Mouse (Mus musculus): Measurements from ENCODE around the gene Rpn2. TPM values are rescaled to one million over a fixed set of nuclear protein-coding genes. Genes with fewer than 3 reads are reported as not detected.

Gene Rpn2
- polyA plus RNA-seq, 1 experiment from 2014 or later: 273 TPM

DNA sequence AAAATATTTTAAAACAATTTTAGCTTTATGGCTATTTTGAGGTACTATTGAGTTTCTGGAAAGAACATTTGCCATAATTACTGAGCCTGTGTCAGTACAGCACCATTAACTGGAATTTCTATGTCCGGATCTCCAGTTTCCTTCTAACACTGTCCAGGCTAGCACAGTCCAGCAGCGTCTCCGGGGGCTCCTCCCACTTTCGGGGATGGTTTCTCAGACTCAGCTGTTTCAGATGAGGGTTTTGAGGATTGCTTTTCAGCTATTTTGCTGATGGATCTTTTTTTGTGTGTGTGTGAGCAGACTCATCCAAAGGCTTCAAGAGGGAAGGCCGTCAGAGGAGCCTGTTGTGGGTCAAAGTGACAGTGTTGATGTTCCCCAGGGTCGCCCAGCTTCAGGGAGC, 92.9 kb downstream of the Rpn2 start:
- no peak for DNase-seq (ENCODE audit: low spot score)
- Histone ChIP-seq H3K27me3 (ENCODE audit: insufficient read depth, poor library complexity, severe bottlenecking) (no peaks in the 10 kb centered on the region; the same call in 1 of the 2 replicates), H3K4me3 (no peak overlapping the region), H3K27ac (no peak overlapping the region), H3K9me3 (no peaks in the 10 kb centered on the region), H3K36me3 (peaks cover 37% of the 10 kb centered on the region), H3K4me1 (replicated peaks) (peaks cover 49% of the 10 kb centered on the region)
- 83% methylated on average over 6 of the region's 6 CpGs for WGBS

DNA sequence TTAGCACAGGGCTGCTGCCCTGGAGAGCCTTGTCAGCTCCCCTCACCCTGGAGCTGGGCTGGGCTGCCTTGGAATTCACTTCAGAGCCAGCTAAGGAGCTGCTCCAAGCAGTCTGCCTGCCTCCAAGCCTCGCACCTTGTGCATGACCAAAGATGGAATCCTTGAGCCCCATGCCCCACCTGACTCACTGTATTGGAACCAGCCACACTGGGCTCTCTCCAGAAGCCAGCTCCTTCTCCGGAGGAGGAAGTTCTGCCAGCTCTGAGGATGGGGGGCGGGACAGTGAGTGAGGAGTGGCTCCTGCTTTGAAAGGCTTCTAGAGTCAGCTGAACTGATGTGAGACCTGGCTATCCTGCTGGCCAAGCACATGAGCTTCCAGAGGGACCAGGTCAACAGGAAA, 94.9 kb downstream of the Rpn2 start:
- no peaks in the 10 kb centered on the region for H3K9me3 ChIP-seq
- no peak for DNase-seq (ENCODE audit: low spot score)
- H3K27me3 ChIP-seq (ENCODE audit: insufficient read depth, poor library complexity, severe bottlenecking): no peaks in the 10 kb centered on the region; the same call in 1 of the 2 replicates
- peaks cover 37% of the 10 kb centered on the region for H3K36me3 ChIP-seq
- H3K4me3 ChIP-seq: no peak overlapping the region
- no peak overlapping the region; the same call in 1 of the 2 replicates for H3K27ac ChIP-seq
- peaks cover 38% of the 10 kb centered on the region for H3K4me1 ChIP-seq (replicated peaks)
- 88% methylated on average over 3 of the region's 3 CpGs for whole genome bisulfite sequencing

DNA sequence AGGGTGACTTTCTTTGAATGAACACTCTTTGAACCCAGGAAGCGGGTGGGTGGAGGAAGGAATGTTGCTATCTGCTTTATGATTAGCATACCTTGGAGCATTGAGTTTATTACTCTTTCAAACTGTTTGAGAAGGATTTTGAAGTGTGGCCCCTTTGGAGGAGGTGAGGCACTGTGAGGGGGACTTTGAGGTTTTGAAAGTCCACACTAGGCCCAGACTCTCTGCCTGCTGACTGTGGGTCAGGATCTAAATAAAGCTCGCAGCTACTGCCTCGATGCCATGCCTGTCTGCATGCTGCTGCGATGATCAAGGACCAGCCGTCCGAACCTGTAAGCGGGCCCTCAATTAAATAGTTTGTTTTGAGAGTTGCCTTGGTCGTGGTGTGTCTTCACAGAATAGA, 96.2 kb downstream of the Rpn2 start:
- peaks cover 28% of the 10 kb centered on the region for H3K4me1 ChIP-seq (replicated peaks)
- no peaks in the 10 kb centered on the region for H3K9me3 ChIP-seq
- H3K27ac ChIP-seq: no peak overlapping the region
- no peak for DNase-seq (ENCODE audit: low spot score)
- H3K27me3 ChIP-seq (ENCODE audit: insufficient read depth, poor library complexity, severe bottlenecking): no peaks in the 10 kb centered on the region; the same call in 1 of the 2 replicates
- peaks cover 49% of the 10 kb centered on the region for H3K36me3 ChIP-seq
- 60% methylated on average over 8 of the region's 8 CpGs for WGBS
- no peak overlapping the region for H3K4me3 ChIP-seq

Other genes with a start within 250 kb of the Rpn2 start
- gene Soga1, start 199.8 kb upstream of the Rpn2 start, polyA plus RNA-seq (2016; fragmentation: Nextera tagmentation; extraction: Ambion mirVana): 3.7 and 4.0 TPM in 2 replicates
- gene Tldc2, start 192.0 kb upstream of the Rpn2 start, polyA plus RNA-seq (2016; fragmentation: Nextera tagmentation; extraction: Ambion mirVana): not detected in 2 replicates
- gene Samhd1, start 143.8 kb upstream of the Rpn2 start, polyA plus RNA-seq (2016; fragmentation: Nextera tagmentation; extraction: Ambion mirVana): 18.8 and 22.9 TPM in 2 replicates
- gene Rbl1, start 74.5 kb upstream of the Rpn2 start, polyA plus RNA-seq (2016; fragmentation: Nextera tagmentation; extraction: Ambion mirVana): 22.9 and 28.1 TPM in 2 replicates
- gene Mroh8, start 532 bp downstream of the Rpn2 start, polyA plus RNA-seq (2016; fragmentation: Nextera tagmentation; extraction: Ambion mirVana): 0.44 and 0.60 TPM in 2 replicates
- gene Ghrh, start 68.5 kb downstream of the Rpn2 start, polyA plus RNA-seq (2016; fragmentation: Nextera tagmentation; extraction: Ambion mirVana): not detected in 2 replicates
- gene Manbal, start 88.6 kb downstream of the Rpn2 start, polyA plus RNA-seq (2016; fragmentation: Nextera tagmentation; extraction: Ambion mirVana): 67.0 and 85.8 TPM in 2 replicates
- gene Src, start 139.4 kb downstream of the Rpn2 start, polyA plus RNA-seq (2016; fragmentation: Nextera tagmentation; extraction: Ambion mirVana): 20.8 and 29.3 TPM in 2 replicates